Mouse (Mus musculus) urinary bladder, postnatal 0 days (tissue): ENCODE measurements around the gene Cyp4x1. TPM values are rescaled to one million over a fixed set of nuclear protein-coding genes. Genes with fewer than 3 reads are reported as not detected.

Experiments used
- polyA plus RNA-seq: library from polyadenylated mRNA; unstranded; fragments of >200 nt; fragmentation: Nextera tagmentation; extraction: Ambion mirVana; gene quantifications from 2 replicates; pipeline ENCODE4 v1.2.1, GENCODE M21; 2015

The Cyp4x1 gene
- not detected in 2 replicates for polyA plus RNA-seq

DNA sequence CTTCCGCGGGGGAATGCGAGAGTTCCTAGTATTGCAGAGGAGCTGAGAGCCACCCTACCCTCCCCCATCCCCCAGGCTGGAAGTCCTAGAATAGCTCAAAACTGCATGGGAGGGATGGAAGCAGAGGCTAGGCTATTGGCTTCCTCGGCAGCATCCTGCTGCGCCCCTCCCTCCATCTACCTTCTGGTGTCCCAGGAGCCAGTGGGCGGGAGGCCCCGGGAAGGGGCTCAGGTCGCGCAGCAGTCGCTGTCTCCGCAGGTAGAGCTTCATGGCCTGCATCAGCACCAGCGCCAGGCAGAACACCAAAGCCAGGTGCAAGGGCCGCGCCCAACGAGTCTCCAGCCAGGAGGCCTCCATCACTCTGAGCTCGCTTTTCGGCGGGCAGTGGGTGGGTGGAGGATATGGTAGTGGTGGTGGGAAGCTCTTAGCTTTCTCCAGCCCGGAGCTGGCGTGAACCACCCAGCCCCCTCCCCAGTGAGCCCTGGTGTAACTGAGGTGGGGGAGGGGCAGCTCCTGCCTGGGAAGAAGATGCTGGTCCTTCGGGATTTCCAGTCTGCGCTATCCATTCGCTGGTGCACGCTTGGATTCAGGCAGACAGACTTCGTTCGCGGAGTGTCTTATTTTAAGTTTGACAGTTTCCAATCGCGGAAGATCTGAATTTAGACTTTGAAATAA lies at the start of gene Cyp4x1:
Gene Cyp4x1 (minus strand): TSS at position 661 of the 675 bp plus-strand sequence.

DNA sequence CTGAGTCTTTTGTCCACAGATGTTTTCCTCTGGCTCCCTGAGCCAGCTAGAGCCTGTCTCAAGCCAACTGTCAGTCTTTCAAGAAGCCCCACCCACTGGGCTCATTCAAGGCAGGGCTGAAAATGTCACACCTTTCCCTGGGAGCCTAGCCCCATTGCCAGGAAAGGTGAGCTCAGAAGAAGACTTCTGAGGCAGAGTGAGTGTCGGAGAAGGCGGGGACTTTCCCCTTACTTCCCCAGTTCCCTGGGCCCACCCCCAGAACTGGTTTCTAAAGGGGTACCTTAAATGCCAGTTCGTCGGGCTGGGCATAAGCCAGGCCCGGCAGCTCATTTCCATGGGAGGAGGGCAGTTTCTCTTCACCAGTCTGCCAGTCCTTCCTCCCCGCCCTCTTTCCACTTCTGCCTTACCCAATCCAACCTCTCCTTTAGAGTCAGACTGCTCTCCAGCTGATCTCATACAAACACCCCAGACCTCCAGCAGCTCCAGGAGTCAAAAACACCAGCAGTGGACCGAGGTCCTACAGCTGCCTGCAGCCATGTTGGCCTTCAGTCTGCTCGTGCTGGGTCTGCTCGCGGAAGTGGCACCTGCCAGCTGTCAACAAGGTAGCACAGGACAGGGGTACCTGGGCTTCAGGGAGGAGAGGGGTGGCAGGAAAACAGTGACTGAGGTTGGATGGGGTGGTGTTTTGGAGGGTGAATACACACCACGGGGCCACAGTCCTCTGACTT lies 45.3 kb downstream of the Cyp4x1 start, which contains the start of gene Pdzk1ip1:
Gene Pdzk1ip1 (plus strand): TSS at position 98 of the 728 bp plus-strand sequence.

DNA sequence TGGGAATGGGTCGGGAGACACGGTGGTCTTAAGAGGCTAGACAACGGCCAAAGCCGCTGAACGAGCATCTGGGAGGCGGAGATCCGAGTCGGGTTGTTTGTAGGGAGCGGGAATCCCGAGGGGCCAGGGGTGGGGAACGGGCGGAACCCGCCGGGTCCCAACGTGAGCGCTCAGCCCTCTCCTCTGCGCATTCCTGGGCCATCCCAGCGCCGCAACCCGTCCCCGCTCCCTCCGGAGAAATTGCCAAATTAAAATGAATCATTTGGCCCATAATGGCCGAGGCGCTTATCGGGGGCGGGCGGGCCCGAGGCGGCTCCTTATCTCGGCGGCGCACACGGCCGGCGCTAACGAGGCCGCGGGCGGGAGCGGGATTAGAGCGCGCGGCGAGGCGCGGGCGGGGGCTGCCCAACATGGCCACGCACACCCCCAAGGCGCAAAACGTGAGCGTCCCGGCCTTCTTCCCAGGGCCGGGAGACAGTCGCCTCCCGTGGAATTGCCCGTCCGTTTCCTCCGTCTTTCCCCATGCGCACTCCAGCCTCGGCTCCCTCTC lies 77.6 kb downstream of the Cyp4x1 start, which contains the start of gene Tal1:
Gene Tal1 (plus strand): TSS at position 56 of the 550 bp plus-strand sequence.

Other genes starting within 250 kb of the Cyp4x1 start
- 0.16 and 0.18 TPM in 2 replicates for gene Foxd2, start 225.4 kb downstream of the Cyp4x1 start, polyA plus RNA-seq
- gene Foxe3, start 208.3 kb downstream of the Cyp4x1 start, polyA plus RNA-seq = not detected in 2 replicates
- 117 and 148 TPM in 2 replicates for gene Cmpk1, start 147.0 kb downstream of the Cyp4x1 start, polyA plus RNA-seq
- gene Stil, start 134.1 kb downstream of the Cyp4x1 start, polyA plus RNA-seq = 1.7 and 3.2 TPM in 2 replicates
- gene Tal1, start 77.9 kb downstream of the Cyp4x1 start, polyA plus RNA-seq = 0.18 and 0.39 TPM in 2 replicates
- 57.7 and 58.1 TPM in 2 replicates for gene Pdzk1ip1, start 45.6 kb downstream of the Cyp4x1 start, polyA plus RNA-seq
- not detected in 2 replicates for gene Cyp4a29, start 107.8 kb upstream of the Cyp4x1 start, polyA plus RNA-seq
- not detected in 2 replicates for gene Cyp4a12a, start 164.8 kb upstream of the Cyp4x1 start, polyA plus RNA-seq